In the genomic region with DNA sequence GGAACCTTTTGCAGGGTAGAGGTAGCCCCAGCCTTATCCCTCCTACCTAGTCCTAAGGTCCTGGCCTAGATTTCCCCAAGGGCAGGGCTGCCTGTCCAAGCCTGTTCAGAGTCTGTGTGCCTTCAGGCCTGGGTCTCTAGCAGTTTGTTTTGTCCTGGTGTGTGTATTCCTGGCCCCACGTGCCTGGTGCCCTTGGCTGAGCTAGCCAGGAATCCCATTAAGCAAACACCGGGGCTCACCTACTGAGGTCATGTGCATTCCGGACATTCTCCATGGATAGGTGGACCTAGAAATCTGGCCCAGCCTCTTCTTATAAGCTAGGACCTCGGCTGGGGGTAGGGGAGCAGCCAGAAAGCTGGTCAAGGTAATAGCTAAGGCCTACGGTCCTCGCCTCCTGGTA, we compare ENCODE assay signal across 10 mouse cellular contexts. TPM values are rescaled to one million over a fixed set of nuclear protein-coding genes. Genes with fewer than 3 reads are reported as not detected.
A peak's percentile ranks its signal among the peaks of the same experiment; 100 is the strongest.
DNase-seq lines count a peak whose midpoint lies in the region; ATAC-seq and TF ChIP-seq lines count a peak whose summit lies in the region.
"Had no signal": no experiment of that assay in that cellular context is flagged by ENCODE, and none has a peak within 500 bp of the region (broad histone marks: within the 10 kb centered on the region; RNA-seq: fewer than 3 reads in every experiment).

No protein-coding gene starts in this region.

- H3K9ac ChIP-seq in heart, embryonic 11.5 days (ENCODE audit: low read depth, low read length) = no peak overlapping the region
- peak overlapping the region; percentile 26; the same call in 1 of the 2 replicates for H3K9ac ChIP-seq in liver, embryonic 13.5 days
- H3K9ac ChIP-seq in forebrain, embryonic 11.5 days (ENCODE audit: low read length) = no peak overlapping the region
- H3K9ac ChIP-seq: embryonic facial prominence, embryonic 12.5 days had no signal

- ATAC-seq in heart, embryonic 11.5 days (replicated peaks; ENCODE audit: insufficient number of reproducible peaks, low FRiP score, low TSS enrichment) = no peak
- ATAC-seq in liver, embryonic 13.5 days (ENCODE audit: low read depth) = peak; percentile 48
- no peak for ATAC-seq in forebrain, embryonic 11.5 days (replicated peaks; ENCODE audit: low FRiP score)
- ATAC-seq: inflammation-experienced regulatory T-cells, adult 6 months had no signal

- H3K4me1 ChIP-seq in heart, embryonic 11.5 days (ENCODE audit: control insufficient read depth, insufficient read depth, low read length) = peaks cover 9% of the 10 kb centered on the region
- H3K4me1 ChIP-seq in liver, embryonic 13.5 days (replicated peaks) = peaks cover 36% of the 10 kb centered on the region
- H3K4me1 ChIP-seq in small intestine, adult 2 months (ENCODE audit: control insufficient read depth, insufficient read depth, insufficient read length, low read length) = peaks cover 36% of the 10 kb centered on the region
- H3K4me1 ChIP-seq in forebrain, embryonic 11.5 days (replicated peaks; ENCODE audit: control insufficient read depth, insufficient read depth, low read length) = 0 out of 2 replicates have a peak, but pooled peaks cover 4% of the 10 kb centered on the region

- H3K9me3 ChIP-seq in heart, embryonic 11.5 days (replicated peaks; ENCODE audit: control insufficient read depth, low read length) = no peaks in the 10 kb centered on the region
- no peaks in the 10 kb centered on the region for H3K9me3 ChIP-seq in liver, embryonic 13.5 days (replicated peaks)
- no peaks in the 10 kb centered on the region for H3K9me3 ChIP-seq in forebrain, embryonic 11.5 days (ENCODE audit: control insufficient read depth, low read length)
- H3K9me3 ChIP-seq: embryonic facial prominence, embryonic 12.5 days had no signal

- no peak overlapping the region for H3K4me2 ChIP-seq in heart, embryonic 11.5 days
- H3K4me2 ChIP-seq in liver, embryonic 13.5 days = 0 out of 2 replicates have a peak overlapping the region, but pooled peaks have one; percentile 69
- no peak overlapping the region for H3K4me2 ChIP-seq in forebrain, embryonic 11.5 days (ENCODE audit: low read depth, low read length, severe bottlenecking)
- H3K4me2 ChIP-seq: embryonic facial prominence, embryonic 12.5 days had no signal

- no peak for TF ChIP-seq CTCF in small intestine, adult 2 months (IDR thresholded peaks at IDR 0.05; ENCODE audit: extremely low read depth, insufficient read length, insufficient replicate concordance, low read depth, low read length)

- peak; percentile 89 for DNase-seq in heart, adult 11 months
- peak; percentile 87 to 94 for DNase-seq in kidney, adult 8-10 months
- no peak for DNase-seq in liver, embryonic 13.5 days
- no peak for DNase-seq in forebrain, embryonic 11.5 days (ENCODE audit: low spot score)
- no peak for DNase-seq in adipocyte (ENCODE audit: low spot score)
- DNase-seq in embryo, embryonic 9.5 days (ENCODE audit: extremely low spot score) = no peak

- WGBS in heart, embryonic 11.5 days (ENCODE audit: insufficient replicate concordance) = 69% methylated on average over 6 of the region's 6 CpGs
- 69% methylated on average over 6 of the region's 6 CpGs for WGBS in liver, embryonic 13.5 days (ENCODE audit: insufficient replicate concordance)
- whole genome bisulfite sequencing in small intestine, adult 2 months = 36% methylated on average over 6 of the region's 6 CpGs
- WGBS in forebrain, embryonic 11.5 days = 82% methylated on average over 6 of the region's 6 CpGs

- TF ChIP-seq POLR2A in small intestine, adult 2 months (IDR thresholded peaks at IDR 0.05; ENCODE audit: low read depth, low read length) = 0 out of 2 replicates have a peak, but pooled peaks have one; percentile 21

- no peak overlapping the region for H3K4me3 ChIP-seq in heart, embryonic 11.5 days (ENCODE audit: low read depth, low read length)
- H3K4me3 ChIP-seq in liver, embryonic 13.5 days (replicated peaks) = no peak overlapping the region
- H3K4me3 ChIP-seq in small intestine, adult 2 months (ENCODE audit: low read depth, low read length) = peak overlapping the region; percentile 84
- no peak overlapping the region for H3K4me3 ChIP-seq in forebrain, embryonic 11.5 days (ENCODE audit: low read depth, low read length)
- H3K4me3 ChIP-seq: embryonic facial prominence, embryonic 12.5 days had no signal

- no peaks in the 10 kb centered on the region for H3K36me3 ChIP-seq in heart, embryonic 11.5 days (ENCODE audit: control insufficient read depth, insufficient read depth, low read length)
- H3K36me3 ChIP-seq in liver, embryonic 13.5 days = no peaks in the 10 kb centered on the region
- peaks cover 22% of the 10 kb centered on the region for H3K36me3 ChIP-seq in small intestine, adult 2 months (ENCODE audit: control insufficient read depth, insufficient read depth, low read length)
- H3K36me3 ChIP-seq in forebrain, embryonic 11.5 days (ENCODE audit: control insufficient read depth, insufficient read depth, low read length) = no peaks in the 10 kb centered on the region

- no peak overlapping the region for H3K27ac ChIP-seq in heart, embryonic 11.5 days (ENCODE audit: low read depth, low read length)
- H3K27ac ChIP-seq in liver, embryonic 13.5 days = peak overlapping the region; percentile 79
- peak overlapping the region; percentile 98 for H3K27ac ChIP-seq in small intestine, adult 2 months (ENCODE audit: insufficient read depth, low read depth, low read length)
- no peak overlapping the region for H3K27ac ChIP-seq in forebrain, embryonic 11.5 days (ENCODE audit: low read depth, low read length)
- H3K27ac ChIP-seq: embryonic facial prominence, embryonic 12.5 days had no signal

- H3K27me3 ChIP-seq in heart, embryonic 11.5 days (ENCODE audit: control insufficient read depth, insufficient read depth, low read length) = peaks cover 12% of the 10 kb centered on the region
- H3K27me3 ChIP-seq in liver, embryonic 13.5 days = peaks cover 16% of the 10 kb centered on the region
- no peaks in the 10 kb centered on the region for H3K27me3 ChIP-seq in small intestine, adult 2 months (ENCODE audit: control insufficient read depth, insufficient read depth, low read length)
- H3K27me3 ChIP-seq in forebrain, embryonic 11.5 days (ENCODE audit: control insufficient read depth, insufficient read depth, low read length) = peaks cover 7% of the 10 kb centered on the region

RNA-seq across cellular contexts. Expression of gene Eps8l2, which starts 1.8 kb away (rescaled TPM):
- polyA plus RNA-seq in heart, embryonic 11.5 days (2014; fragmentation: Nextera tagmentation; extraction: Ambion mirVana) = 0.51 and 0.82 TPM in 2 replicates
- polyA plus RNA-seq in liver, embryonic 13.5 days (2015; fragmentation: Nextera tagmentation; extraction: Ambion mirVana) = 5.1 and 6.6 TPM in 2 replicates
- polyA plus RNA-seq in small intestine, adult 2 months (2012; rRNA removed) = 279 and 528 TPM in 2 replicates
- polyA plus RNA-seq in forebrain, embryonic 11.5 days (2014; fragmentation: Nextera tagmentation; extraction: Ambion mirVana) = 2.5 and 3.3 TPM in 2 replicates
- polyA plus RNA-seq: inflammation-experienced regulatory T-cells, adult 6 months had no signal

RNA-seq across cellular contexts. Expression of gene Tmem80, which starts 12.9 kb away (rescaled TPM):
- polyA plus RNA-seq in heart, embryonic 11.5 days (2014; fragmentation: Nextera tagmentation; extraction: Ambion mirVana) = 17.9 and 23.6 TPM in 2 replicates
- polyA plus RNA-seq in liver, embryonic 13.5 days (2015; fragmentation: Nextera tagmentation; extraction: Ambion mirVana) = 18.2 and 19.6 TPM in 2 replicates
- polyA plus RNA-seq in small intestine, adult 2 months (2012; rRNA removed) = 11.1 and 23.7 TPM in 2 replicates
- 33.2 and 33.5 TPM in 2 replicates for polyA plus RNA-seq in forebrain, embryonic 11.5 days (2014; fragmentation: Nextera tagmentation; extraction: Ambion mirVana)

RNA-seq across cellular contexts. Expression of gene Deaf1, which starts 13.0 kb away (rescaled TPM):
- 40.2 and 42.5 TPM in 2 replicates for polyA plus RNA-seq in heart, embryonic 11.5 days (2014; fragmentation: Nextera tagmentation; extraction: Ambion mirVana)
- polyA plus RNA-seq in liver, embryonic 13.5 days (2015; fragmentation: Nextera tagmentation; extraction: Ambion mirVana) = 16.3 and 17.1 TPM in 2 replicates
- 14.7 and 26.0 TPM in 2 replicates for polyA plus RNA-seq in small intestine, adult 2 months (2012; rRNA removed)
- 74.2 and 80.8 TPM in 2 replicates for polyA plus RNA-seq in forebrain, embryonic 11.5 days (2014; fragmentation: Nextera tagmentation; extraction: Ambion mirVana)

RNA-seq across cellular contexts. Expression of gene Drd4, which starts 48.7 kb away (rescaled TPM):
- 0.10 and 0.17 TPM in 2 replicates for polyA plus RNA-seq in heart, embryonic 11.5 days (2014; fragmentation: Nextera tagmentation; extraction: Ambion mirVana)
- 0.03 TPM in 1 of 2 replicates, not detected in the other for polyA plus RNA-seq in liver, embryonic 13.5 days (2015; fragmentation: Nextera tagmentation; extraction: Ambion mirVana)
- 0.04 and 0.30 TPM in 2 replicates for polyA plus RNA-seq in small intestine, adult 2 months (2012; rRNA removed)
- polyA plus RNA-seq in forebrain, embryonic 11.5 days (2014; fragmentation: Nextera tagmentation; extraction: Ambion mirVana) = 0.24 and 0.43 TPM in 2 replicates
- polyA plus RNA-seq: inflammation-experienced regulatory T-cells, adult 6 months had no signal

RNA-seq across cellular contexts. Expression of gene Taldo1, which starts 51.5 kb away (rescaled TPM):
- 288 and 291 TPM in 2 replicates for polyA plus RNA-seq in heart, embryonic 11.5 days (2014; fragmentation: Nextera tagmentation; extraction: Ambion mirVana)
- polyA plus RNA-seq in liver, embryonic 13.5 days (2015; fragmentation: Nextera tagmentation; extraction: Ambion mirVana) = 518 and 542 TPM in 2 replicates
- polyA plus RNA-seq in small intestine, adult 2 months (2012; rRNA removed) = 191 and 473 TPM in 2 replicates
- polyA plus RNA-seq in forebrain, embryonic 11.5 days (2014; fragmentation: Nextera tagmentation; extraction: Ambion mirVana) = 384 and 400 TPM in 2 replicates

Comparison
In these comparisons a context has a peak if more than half of its experiments do, and no peak if none do; other contexts are left out.
1. DNase-seq: peak in heart, adult 11 months (single experiment) and kidney, adult 8-10 months (2 of 2); none in liver, embryonic 13.5 days (single experiment), forebrain, embryonic 11.5 days (single experiment), adipocyte (single experiment) and embryo, embryonic 9.5 days (single experiment).
2. H3K27ac ChIP-seq: peak in liver, embryonic 13.5 days (single experiment) and small intestine, adult 2 months (single experiment); none in heart, embryonic 11.5 days (single experiment) and forebrain, embryonic 11.5 days (single experiment).
3. RNA of gene Eps8l2, which starts 1.8 kb away (polyA plus RNA-seq): 279 to 528 TPM in small intestine, adult 2 months; 5.1 to 6.6 TPM in liver, embryonic 13.5 days, 2.5 to 3.3 TPM in forebrain, embryonic 11.5 days and 0.51 to 0.82 TPM in heart, embryonic 11.5 days; every median in the first group is over 10 times any median in the second.